Mouse (Mus musculus) intestine, postnatal 0 days (tissue): ENCODE results near the gene 2410002F23Rik. TPM values are rescaled to one million over a fixed set of nuclear protein-coding genes. Genes with fewer than 3 reads are reported as not detected.

Source experiments
- ATAC-seq: fragments of 200-750 bp; cut with Nextera tagmentation; 2 replicates; pipeline ENCODE4 v1.8.0; 2017; ENCODE audit warnings: mild to moderate bottlenecking, moderate TSS enrichment, moderate library complexity
- H3K27ac ChIP-seq: fragments of 300-500 bp; sonication (generic); 2 replicates; pipeline ENCODE4 v1.5.1; 2014; ENCODE audit warnings: mild to moderate bottlenecking, low read depth, low read length, moderate library complexity
- H3K27me3 ChIP-seq: fragments of 300-500 bp; sonication (generic); replicated peaks from 2 replicates; pipeline ENCODE4 v1.6.1; 2014; ENCODE audit warnings: low read length, mixed read lengths; ENCODE audit not compliant: control insufficient read depth, insufficient read depth
- H3K36me3 ChIP-seq: fragments of 300-500 bp; sonication (generic); 2 replicates; pipeline ENCODE4 v1.6.1; 2014; ENCODE audit warnings: mild to moderate bottlenecking, moderate library complexity; ENCODE audit not compliant: control insufficient read depth, insufficient read depth
- H3K4me1 ChIP-seq: fragments of 300-500 bp; sonication (generic); replicated peaks from 2 replicates; pipeline ENCODE4 v1.6.1; 2014; ENCODE audit warnings: antibody characterized with exemption, low read length, mixed read lengths; ENCODE audit not compliant: control insufficient read depth, insufficient read depth
- H3K4me2 ChIP-seq: fragments of 300-500 bp; sonication (generic); replicated peaks from 2 replicates; pipeline ENCODE4 v1.6.1; 2014; ENCODE audit warnings: low read depth, mild to moderate bottlenecking, moderate library complexity
- H3K4me3 ChIP-seq: fragments of 300-500 bp; sonication (generic); 2 replicates; pipeline ENCODE4 v1.5.1; 2014; ENCODE audit warnings: low read depth, low read length
- H3K9ac ChIP-seq: fragments of 300-500 bp; sonication (generic); 2 replicates; pipeline ENCODE4 v1.6.1; 2014; ENCODE audit warnings: mild to moderate bottlenecking, low read depth, low read length
- H3K9me3 ChIP-seq: fragments of 300-500 bp; sonication (generic); 2 replicates; pipeline ENCODE4 v1.6.1; 2016; ENCODE audit warnings: mixed run types; ENCODE audit not compliant: control insufficient read depth
- CTCF ChIP-seq: sonication (generic); IDR thresholded peaks from 2 replicates; pipeline ENCODE4 v1.5.1; 2016; ENCODE audit warnings: low read depth, mild to moderate bottlenecking, control low read depth, antibody characterized with exemption, moderate library complexity
- WGBS: fragments of 180-500 bp; shearing (Covaris S2); extraction: QIAGEN DNeasy Blood & Tissue Kit; methylation state at CpG from one replicate; pipeline ENCODE4 v1.1.7; 2014; 5-methylcytosine and 5-hydroxymethylcytosine counted together
- polyA plus RNA-seq: library from polyadenylated mRNA; unstranded; fragments of >200 nt; fragmentation: Nextera tagmentation; extraction: Ambion mirVana; gene quantifications from 2 replicates; pipeline ENCODE4 v1.2.1, GENCODE M21; 2015

2410002F23Rik gene
- polyA plus RNA-seq, 1 experiment from 2014 or later, result 40.3 TPM

DNA sequence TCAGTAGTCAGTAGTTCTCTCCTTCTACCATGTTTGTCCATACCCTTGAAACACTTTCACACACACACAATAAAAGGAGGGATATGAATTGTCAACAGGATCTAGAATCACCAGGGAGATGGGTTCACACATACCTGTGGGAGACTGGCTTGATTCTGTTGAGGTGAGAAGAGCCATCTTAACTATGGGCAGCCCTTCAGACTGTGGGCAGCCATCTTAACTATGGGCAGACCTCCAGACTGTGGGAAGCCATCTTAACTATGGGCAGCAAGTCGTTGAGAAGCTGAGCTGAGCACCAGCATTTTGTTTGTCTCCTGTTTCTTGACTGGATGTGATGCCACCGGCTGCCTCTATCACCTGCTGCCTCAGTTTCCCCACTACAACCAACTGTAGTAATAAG lies 24.8 kb downstream of the 2410002F23Rik start:
- H3K9ac ChIP-seq, result no peak overlapping the region
- H3K27ac ChIP-seq, result no peak overlapping the region
- no peaks in the 10 kb centered on the region for H3K4me1 ChIP-seq
- H3K4me3 ChIP-seq, result no peak overlapping the region
- 0 out of 2 replicates have a peak, but pooled peaks cover 3% of the 10 kb centered on the region for H3K27me3 ChIP-seq
- no peaks in the 10 kb centered on the region for H3K36me3 ChIP-seq
- no peak overlapping the region for H3K4me2 ChIP-seq
- no peak for TF ChIP-seq CTCF
- no peaks in the 10 kb centered on the region for H3K9me3 ChIP-seq
- WGBS, result 68% methylated on average over 2 of the region's 2 CpGs
- ATAC-seq, result no peak

DNA sequence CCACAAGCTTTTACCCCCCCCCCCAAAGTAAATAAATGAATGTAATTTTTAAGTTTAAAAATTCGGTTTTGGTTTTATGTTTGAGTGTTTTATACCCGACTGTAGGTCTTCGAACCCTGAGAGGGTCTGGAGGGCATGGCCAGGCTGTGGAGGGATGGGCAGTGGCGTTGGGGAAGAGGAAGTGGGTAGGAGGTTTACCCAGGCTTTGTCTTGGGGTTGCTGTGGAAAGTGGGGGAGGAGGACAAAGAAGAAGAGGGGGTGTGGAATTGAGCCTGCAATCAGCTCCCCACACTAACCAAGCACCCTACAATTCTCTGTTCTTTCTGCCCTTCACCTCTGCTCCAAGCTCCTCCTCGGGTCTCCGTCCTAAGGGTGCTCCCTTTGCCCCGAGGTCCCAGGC lies 26.0 kb downstream of the 2410002F23Rik start:
- 87% methylated on average over 7 of the region's 7 CpGs for WGBS
- Histone ChIP-seq H3K9me3 (no peaks in the 10 kb centered on the region), H3K27ac (no peak overlapping the region), H3K36me3 (no peaks in the 10 kb centered on the region), H3K4me1 (no peaks in the 10 kb centered on the region), H3K27me3 (0 out of 2 replicates have a peak, but pooled peaks cover 3% of the 10 kb centered on the region), H3K9ac (no peak overlapping the region), H3K4me2 (no peak overlapping the region), H3K4me3 (no peak overlapping the region)
- ATAC-seq, result no peak
- no peak for TF ChIP-seq CTCF

- no peak overlapping the region for H3K4me2 ChIP-seq
- no peak overlapping the region for H3K27ac ChIP-seq
- H3K9ac ChIP-seq, result no peak overlapping the region
- H3K4me1 ChIP-seq, result no peaks in the 10 kb centered on the region
- no peaks in the 10 kb centered on the region for H3K9me3 ChIP-seq
- WGBS, result 71% methylated on average over 7 of the region's 7 CpGs
- no peak for ATAC-seq
- H3K4me3 ChIP-seq, result no peak overlapping the region
- no peak for TF ChIP-seq CTCF
- H3K27me3 ChIP-seq, result 0 out of 2 replicates have a peak, but pooled peaks cover 3% of the 10 kb centered on the region
- H3K36me3 ChIP-seq, result no peaks in the 10 kb centered on the region
Observed at GRCm38 (mm10) chr7:44273446-44273845, 26.9 kb downstream of the 2410002F23Rik start.

GRCm38 (mm10) chr7:44274096-44274495 lies 27.6 kb downstream of the 2410002F23Rik start:
- Histone ChIP-seq H3K4me1 (no peaks in the 10 kb centered on the region), H3K9me3 (no peaks in the 10 kb centered on the region), H3K9ac (no peak overlapping the region), H3K27ac (no peak overlapping the region), H3K36me3 (no peaks in the 10 kb centered on the region), H3K27me3 (0 out of 2 replicates have a peak, but pooled peaks cover 3% of the 10 kb centered on the region), H3K4me2 (0 out of 2 replicates have a peak overlapping the region, but pooled peaks have one; percentile 3), H3K4me3 (no peak overlapping the region)
- WGBS, result 24% methylated on average over 11 of the region's 11 CpGs
- no peak for TF ChIP-seq CTCF
- ATAC-seq, result no peak

- no peaks in the 10 kb centered on the region for H3K4me1 ChIP-seq
- H3K9ac ChIP-seq, result no peak overlapping the region
- H3K9me3 ChIP-seq, result no peaks in the 10 kb centered on the region
- 0 out of 2 replicates have a peak, but pooled peaks have one; percentile 10 for TF ChIP-seq CTCF
- 78% methylated on average over 3 of the region's 3 CpGs for WGBS
- H3K36me3 ChIP-seq, result no peaks in the 10 kb centered on the region
- no peak overlapping the region for H3K27ac ChIP-seq
- no peak overlapping the region for H3K4me2 ChIP-seq
- ATAC-seq, result no peak
- 0 out of 2 replicates have a peak, but pooled peaks cover 3% of the 10 kb centered on the region for H3K27me3 ChIP-seq
- no peak overlapping the region for H3K4me3 ChIP-seq
Observed at GRCm38 (mm10) chr7:44275546-44275945, 29.0 kb downstream of the 2410002F23Rik start.

DNA sequence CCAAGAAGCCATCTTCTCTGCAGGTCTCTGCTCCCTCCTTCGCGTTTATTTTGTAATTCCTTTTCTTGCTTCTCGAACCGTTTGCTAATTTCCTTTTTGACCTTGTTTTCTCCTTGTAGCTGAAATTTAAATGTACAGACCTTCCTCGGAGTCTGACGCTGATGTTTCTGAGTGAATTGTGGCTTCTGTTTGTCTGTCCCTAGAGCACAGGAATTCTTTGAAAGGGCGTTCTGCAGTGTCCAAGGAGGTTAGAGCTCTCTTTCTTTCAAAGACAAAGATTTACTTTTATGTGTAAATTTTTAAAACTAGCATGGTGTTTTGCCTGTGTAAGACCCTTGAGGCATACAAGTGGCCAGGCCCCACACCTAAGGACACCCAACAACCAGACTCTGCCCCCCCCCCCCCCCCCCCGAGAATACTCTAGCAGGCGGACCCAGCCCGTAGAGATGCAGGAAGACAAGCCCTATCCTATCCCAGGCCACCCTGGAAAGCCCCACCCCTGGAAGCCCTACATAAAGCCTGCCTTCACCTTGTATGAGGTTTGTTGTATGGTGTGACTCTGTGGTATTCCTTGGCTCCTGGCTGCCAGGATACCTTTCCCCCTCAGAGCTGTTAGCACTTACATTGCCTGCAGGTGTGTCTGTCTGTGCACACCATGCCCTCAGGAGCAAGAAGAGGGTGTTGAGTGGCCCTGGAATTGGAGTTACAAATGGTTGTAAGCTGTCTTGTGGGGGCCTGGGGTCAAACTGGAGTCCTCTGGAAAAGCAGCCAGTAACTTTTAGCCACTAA lies 30.1 kb downstream of the 2410002F23Rik start:
- no peak overlapping the region for H3K4me3 ChIP-seq
- no peaks in the 10 kb centered on the region for H3K36me3 ChIP-seq
- H3K4me2 ChIP-seq, result no peak overlapping the region
- no peak for ATAC-seq
- no peaks in the 10 kb centered on the region for H3K9me3 ChIP-seq
- H3K27ac ChIP-seq, result no peak overlapping the region
- 68% methylated on average over 9 of the region's 10 CpGs for WGBS
- no peaks in the 10 kb centered on the region for H3K4me1 ChIP-seq
- no peak for TF ChIP-seq CTCF
- H3K27me3 ChIP-seq, result 0 out of 2 replicates have a peak, but pooled peaks cover 3% of the 10 kb centered on the region
- H3K9ac ChIP-seq, result no peak overlapping the region
